21 mouse cellular contexts compared by ENCODE assay signal in the genomic region with DNA sequence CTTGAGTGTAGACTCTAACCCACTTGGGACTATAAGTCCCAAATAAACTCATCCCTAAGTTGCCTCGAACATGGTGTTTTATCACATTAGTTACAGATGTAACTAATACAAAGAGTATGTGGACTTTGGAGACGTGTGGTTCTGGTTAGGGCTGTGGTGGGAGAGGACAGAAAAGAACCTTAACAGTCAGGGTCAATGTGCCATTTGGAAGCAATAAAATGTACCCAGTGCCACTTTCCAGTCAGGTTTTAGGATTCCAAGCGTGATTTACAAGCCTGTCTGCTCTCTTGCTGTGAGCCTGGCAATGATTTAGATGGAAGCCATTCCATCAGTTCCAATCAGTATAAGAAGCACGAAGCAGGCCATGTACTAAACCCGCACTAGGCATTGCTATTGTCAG.
DNase-seq lines count a peak whose midpoint lies in the region; ATAC-seq and TF ChIP-seq lines count a peak whose summit lies in the region.
"Had no signal": no experiment of that assay in that cellular context is flagged by ENCODE, and none has a peak within 500 bp of the region (broad histone marks: within the 10 kb centered on the region; RNA-seq: fewer than 3 reads in every experiment).

No protein-coding gene starts in this region.

- no peaks in the 10 kb centered on the region for H3K36me3 ChIP-seq in embryonic facial prominence, embryonic 11.5 days (replicated peaks; ENCODE audit: control insufficient read depth, insufficient read depth, low read depth, low read length)
- H3K36me3 ChIP-seq in limb, embryonic 10.5 days: no peaks in the 10 kb centered on the region
- no peaks in the 10 kb centered on the region for H3K36me3 ChIP-seq in limb, embryonic 14.5 days (ENCODE audit: control insufficient read depth, insufficient read depth, low read length)
- no peaks in the 10 kb centered on the region for H3K36me3 ChIP-seq in heart, embryonic 12.5 days
- H3K36me3 ChIP-seq: embryonic facial prominence, embryonic 15.5 days; forebrain, embryonic 10.5 days; heart, embryonic 10.5 days; heart, embryonic 15.5 days had no signal

- H3K4me3 ChIP-seq in embryonic facial prominence, embryonic 11.5 days (ENCODE audit: low read depth, low read length): no peak overlapping the region
- H3K4me3 ChIP-seq in limb, embryonic 10.5 days: no peak overlapping the region
- H3K4me3 ChIP-seq in limb, embryonic 14.5 days (replicated peaks; ENCODE audit: low read length): no peak overlapping the region
- no peak overlapping the region for H3K4me3 ChIP-seq in heart, embryonic 12.5 days
- H3K4me3 ChIP-seq: embryonic facial prominence, embryonic 15.5 days; erythroblast, embryonic 14.5 days; forebrain, embryonic 10.5 days; heart, embryonic 10.5 days; heart, embryonic 15.5 days had no signal

- H3K4me1 ChIP-seq in embryonic facial prominence, embryonic 11.5 days (ENCODE audit: control insufficient read depth, insufficient read depth, low read length): no peaks in the 10 kb centered on the region
- H3K4me1 ChIP-seq in limb, embryonic 10.5 days: peaks cover 11% of the 10 kb centered on the region
- H3K4me1 ChIP-seq in limb, embryonic 14.5 days (ENCODE audit: control insufficient read depth, insufficient read depth, low read length): no peaks in the 10 kb centered on the region
- H3K4me1 ChIP-seq in heart, embryonic 12.5 days (replicated peaks): no peaks in the 10 kb centered on the region
- H3K4me1 ChIP-seq: embryonic facial prominence, embryonic 15.5 days; forebrain, embryonic 10.5 days; heart, embryonic 10.5 days; heart, embryonic 15.5 days had no signal

- no peak overlapping the region for H3K27ac ChIP-seq in embryonic facial prominence, embryonic 11.5 days (replicated peaks; ENCODE audit: low read depth, low read length)
- H3K27ac ChIP-seq in limb, embryonic 10.5 days: no peak overlapping the region
- H3K27ac ChIP-seq in limb, embryonic 14.5 days (replicated peaks; ENCODE audit: low read depth, low read length): no peak overlapping the region
- no peak overlapping the region for H3K27ac ChIP-seq in heart, embryonic 12.5 days (ENCODE audit: poor library complexity, severe bottlenecking)
- H3K27ac ChIP-seq: embryonic facial prominence, embryonic 15.5 days; forebrain, embryonic 10.5 days; heart, embryonic 10.5 days; heart, embryonic 15.5 days; hindbrain, embryonic 14.5 days had no signal

- no peak for ATAC-seq in embryonic facial prominence, embryonic 11.5 days (replicated peaks; ENCODE audit: insufficient number of reproducible peaks, low FRiP score, low TSS enrichment, low read depth)
- no peak for ATAC-seq in limb, embryonic 14.5 days (ENCODE audit: low FRiP score, low read depth)
- no peak for ATAC-seq in heart, embryonic 12.5 days (ENCODE audit: insufficient number of reproducible peaks, low FRiP score)
- ATAC-seq: forebrain, embryonic 14.5 days had no signal

- H3K9me3 ChIP-seq in embryonic facial prominence, embryonic 11.5 days (replicated peaks; ENCODE audit: control insufficient read depth, low read length): no peaks in the 10 kb centered on the region
- no peaks in the 10 kb centered on the region for H3K9me3 ChIP-seq in limb, embryonic 10.5 days (replicated peaks)
- H3K9me3 ChIP-seq in limb, embryonic 14.5 days (ENCODE audit: control insufficient read depth, low read length): no peaks in the 10 kb centered on the region
- no peaks in the 10 kb centered on the region for H3K9me3 ChIP-seq in heart, embryonic 12.5 days (replicated peaks)
- H3K9me3 ChIP-seq: embryonic facial prominence, embryonic 15.5 days; forebrain, embryonic 10.5 days; heart, embryonic 10.5 days; heart, embryonic 15.5 days had no signal

- DNase-seq in embryo, embryonic 10.5 days (ENCODE audit: low spot score): peak; percentile 46
- DNase-seq in embryonic facial prominence, embryonic 11.5 days (ENCODE audit: low spot score): peak; percentile 71
- DNase-seq in limb, embryonic 10.5 days (ENCODE audit: low spot score): peak; percentile 37
- DNase-seq in limb, embryonic 14.5 days (ENCODE audit: low spot score): peak; percentile 34
- no peak for DNase-seq in adrenal gland, postnatal 10 days
- DNase-seq in kidney, adult 9 months: no peak
- DNase-seq: adrenal gland, postnatal 14 days; cerebellum, adult 11-12 months; cerebellum, adult 9-10 months; cerebellum, postnatal 25 days; gastrocnemius, postnatal 10 days; heart, adult 18-20 months; heart, postnatal 14 days had no signal

- no peaks in the 10 kb centered on the region for H3K27me3 ChIP-seq in embryonic facial prominence, embryonic 11.5 days (ENCODE audit: control insufficient read depth, insufficient read depth, low read length)
- H3K27me3 ChIP-seq in limb, embryonic 10.5 days (ENCODE audit: low read depth, poor library complexity, severe bottlenecking): no peaks in the 10 kb centered on the region
- H3K27me3 ChIP-seq in limb, embryonic 14.5 days (ENCODE audit: control insufficient read depth, insufficient read depth, low read length): no peaks in the 10 kb centered on the region
- no peaks in the 10 kb centered on the region for H3K27me3 ChIP-seq in heart, embryonic 12.5 days (replicated peaks)
- H3K27me3 ChIP-seq: embryonic facial prominence, embryonic 15.5 days; heart, embryonic 15.5 days had no signal

- no peak overlapping the region for H3K4me2 ChIP-seq in embryonic facial prominence, embryonic 11.5 days (ENCODE audit: low read depth, low read length)
- no peak overlapping the region for H3K4me2 ChIP-seq in limb, embryonic 14.5 days (replicated peaks; ENCODE audit: low read depth, low read length, severe bottlenecking)
- H3K4me2 ChIP-seq in heart, embryonic 12.5 days: no peak overlapping the region
- H3K4me2 ChIP-seq: embryonic facial prominence, embryonic 15.5 days; heart, embryonic 15.5 days; hindbrain, embryonic 14.5 days had no signal

- WGBS in embryonic facial prominence, embryonic 11.5 days: 48% methylated on average over 5 of the region's 5 CpGs
- WGBS in limb, embryonic 10.5 days: 37% methylated on average over 5 of the region's 5 CpGs
- 19% methylated on average over 5 of the region's 5 CpGs for WGBS in limb, embryonic 14.5 days
- 77% methylated on average over 5 of the region's 5 CpGs for WGBS in heart, embryonic 12.5 days

- H3K9ac ChIP-seq in embryonic facial prominence, embryonic 11.5 days (replicated peaks; ENCODE audit: low read length): no peak overlapping the region
- H3K9ac ChIP-seq in limb, embryonic 14.5 days (ENCODE audit: low read depth, low read length, severe bottlenecking): no peak overlapping the region
- no peak overlapping the region for H3K9ac ChIP-seq in heart, embryonic 12.5 days
- H3K9ac ChIP-seq: embryonic facial prominence, embryonic 15.5 days; heart, embryonic 15.5 days; hindbrain, embryonic 14.5 days had no signal

- TF ChIP-seq POLR2A in limb, embryonic 14.5 days (IDR thresholded peaks at IDR 0.05; ENCODE audit: borderline replicate concordance, extremely low read depth, insufficient read depth, insufficient read length): no peak

Comparison
In these comparisons a context has a peak if more than half of its experiments do, and no peak if none do; other contexts are left out.
1. DNase-seq: peak in embryo, embryonic 10.5 days (single experiment), embryonic facial prominence, embryonic 11.5 days (single experiment), limb, embryonic 10.5 days (single experiment) and limb, embryonic 14.5 days (single experiment); none in adrenal gland, postnatal 10 days (single experiment) and kidney, adult 9 months (single experiment).